Mouse (Mus musculus) cerebellum, adult 9-11 months (tissue): ENCODE results near the gene Ppcs.
A peak's percentile ranks its signal among the peaks of the same experiment; 100 is the strongest.

Experiments
- DNase-seq: peaks from one replicate; pipeline ENCODE4 v3.0.0; 2022

Ppcs gene

GRCm38 (mm10) chr4:119417270-119417669 lies 5.0 kb downstream of the Ppcs start:
- DNase-seq, result no peak

- DNase-seq, result peak; percentile 91
Observed at GRCm38 (mm10) chr4:119415072-119415753, 7.0 kb downstream of the Ppcs start, which contains the start of gene Ccdc30. TSS of gene Ccdc30 (minus strand) at chr4:119415521.

DNA sequence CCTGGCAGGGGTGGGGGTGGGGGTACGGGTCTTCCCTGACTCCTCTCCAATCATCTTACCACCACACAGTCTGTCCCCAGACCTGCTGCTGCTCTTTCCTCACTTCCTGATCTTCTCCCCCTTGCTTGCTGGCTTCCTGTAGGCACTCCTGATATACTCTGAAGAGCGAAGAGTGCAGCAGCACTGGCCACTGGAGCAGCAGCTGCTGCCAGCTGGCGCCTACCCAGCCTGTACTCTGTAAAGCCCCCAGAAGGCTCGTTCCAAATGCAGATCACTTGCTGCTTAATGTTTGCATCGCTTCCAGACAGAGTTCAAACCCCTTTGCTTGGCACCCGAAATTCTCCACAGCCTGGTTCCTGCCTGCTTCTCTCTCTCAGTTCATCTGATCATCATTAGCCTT lies 9.4 kb downstream of the Ppcs start:
- DNase-seq, result no peak

DNA sequence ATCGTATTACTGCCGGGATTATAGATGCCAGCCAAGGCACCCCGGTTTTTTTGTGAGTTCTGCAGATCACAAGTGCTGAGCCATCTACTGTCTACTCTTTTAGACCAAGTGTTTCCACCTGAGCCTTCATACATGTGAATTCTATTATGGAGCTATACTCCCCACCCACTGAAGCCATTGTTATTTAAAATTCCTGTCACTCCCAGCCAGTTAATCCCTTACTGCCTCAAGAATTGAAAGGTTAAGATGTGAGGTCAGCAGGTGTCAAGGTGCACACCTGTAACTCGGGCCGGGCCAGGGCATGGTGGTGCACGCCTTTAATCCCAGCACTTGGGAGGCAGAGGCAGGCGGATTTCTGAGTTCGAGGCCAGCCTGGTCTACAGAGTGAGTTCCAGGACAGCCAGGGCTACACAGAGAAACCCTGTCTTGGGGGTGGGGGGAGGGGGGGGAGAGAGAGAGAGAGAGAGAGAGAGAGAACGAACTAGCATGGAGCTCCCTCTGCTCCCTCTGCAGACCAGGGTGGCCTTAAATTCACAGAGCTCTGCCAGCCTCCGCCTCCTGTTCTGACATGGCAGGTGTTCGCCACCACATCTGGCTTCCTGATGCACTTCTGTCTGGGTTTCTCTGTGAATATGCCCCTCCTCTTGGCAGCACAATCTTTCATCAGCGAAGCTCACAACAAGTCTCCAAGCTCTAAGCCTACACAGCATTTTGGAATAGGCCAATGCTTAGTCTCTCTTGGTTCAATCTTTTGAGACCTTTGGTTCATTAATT lies 10.2 kb downstream of the Ppcs start:
- no peak for DNase-seq

DNA sequence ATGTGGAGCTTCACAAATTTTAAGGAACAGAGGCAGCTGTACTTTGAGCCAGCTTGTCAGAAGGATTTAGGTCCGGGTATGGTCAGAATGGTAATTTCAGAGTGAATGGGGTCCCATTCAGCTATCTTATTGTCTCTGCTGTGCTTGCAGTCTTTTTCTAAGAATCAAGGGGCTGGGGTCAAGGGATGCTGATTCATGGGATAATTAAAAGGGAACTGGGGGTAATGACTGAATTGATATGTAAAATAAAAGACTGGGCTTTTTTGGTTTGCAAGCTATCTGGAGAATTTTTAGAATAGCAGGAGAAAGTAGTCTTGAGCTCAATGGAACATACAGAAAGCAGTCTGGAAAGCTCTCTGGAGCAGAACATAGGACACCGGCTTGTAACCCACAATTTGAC lies 18.8 kb downstream of the Ppcs start:
- DNase-seq, result no peak

GRCm38 (mm10) chr4:119400896-119401295 lies 21.3 kb downstream of the Ppcs start:
- DNase-seq, result no peak

GRCm38 (mm10) chr4:119398751-119399150 lies 23.5 kb downstream of the Ppcs start:
- DNase-seq, result peak; percentile 78

GRCm38 (mm10) chr4:119390369-119390768 lies 31.9 kb downstream of the Ppcs start:
- no peak for DNase-seq

DNA sequence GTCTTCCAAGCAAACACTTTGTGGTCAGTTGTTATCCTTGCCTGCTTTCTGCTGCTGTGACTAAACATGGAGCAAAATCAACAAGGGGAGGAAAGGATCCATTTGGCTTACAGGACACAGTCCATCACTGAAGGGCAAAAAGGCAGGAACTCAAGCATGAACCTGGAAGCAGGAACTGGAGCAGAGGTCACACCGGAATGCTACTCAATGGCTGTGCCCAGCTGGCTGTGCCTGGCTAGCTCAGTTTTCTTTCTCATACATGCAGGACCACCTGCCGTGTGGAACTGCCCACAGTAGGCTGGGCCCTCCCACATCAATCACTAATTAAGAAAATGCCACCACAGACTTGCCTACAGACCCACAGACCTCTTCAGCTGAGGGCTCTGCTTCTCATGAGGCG lies 33.0 kb downstream of the Ppcs start:
- no peak for DNase-seq

DNA sequence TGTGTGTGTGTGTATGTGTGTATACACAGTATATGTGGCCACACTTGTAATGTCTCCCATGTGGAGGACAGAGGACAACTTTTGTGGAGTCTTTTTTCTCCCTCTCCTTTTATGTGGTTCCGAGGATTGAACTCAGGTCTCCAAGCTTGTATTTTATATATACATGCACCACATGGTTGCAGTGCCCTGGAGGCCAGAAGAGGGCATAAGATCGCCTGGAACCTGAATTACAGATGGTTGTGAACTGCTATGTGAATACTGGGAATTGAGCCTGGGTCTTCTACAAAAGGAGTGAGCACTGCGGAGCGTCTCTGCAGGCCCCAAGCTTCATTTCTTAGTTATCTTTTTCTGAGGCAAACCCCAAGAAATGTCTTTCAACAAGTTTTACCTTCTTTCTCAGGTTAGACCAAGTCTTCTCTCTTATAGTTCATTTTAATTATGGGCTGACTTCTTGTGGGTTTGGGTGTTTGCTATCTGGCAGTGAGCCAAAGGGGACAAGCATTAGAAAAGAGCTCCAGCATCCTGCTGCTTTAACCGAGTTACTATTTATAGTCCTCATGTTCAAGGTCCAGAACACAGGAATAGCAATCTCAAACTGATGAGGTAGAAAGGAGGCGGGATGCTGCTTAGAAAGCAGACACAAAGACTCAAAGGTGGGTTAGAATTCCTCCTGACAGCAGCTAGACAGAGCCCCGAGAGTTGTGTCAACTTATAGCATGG lies 40.6 kb downstream of the Ppcs start:
- DNase-seq, result no peak

- DNase-seq, result no peak
Observed at GRCm38 (mm10) chr4:119369460-119369859, 52.8 kb downstream of the Ppcs start.
